Mouse (Mus musculus) limb, embryonic 11.5 days (tissue): ENCODE results near the gene Chd3. TPM values are rescaled to one million over a fixed set of nuclear protein-coding genes. Genes with fewer than 3 reads are reported as not detected.

Experiments
- ATAC-seq: fragments of 200-750 bp; cut with Nextera tagmentation; 2 replicates; pipeline ENCODE4 v1.8.0; 2017; ENCODE audit warnings: low read depth; ENCODE audit not compliant: insufficient number of reproducible peaks, low FRiP score, low TSS enrichment
- DNase-seq: peaks from one replicate; pipeline ENCODE4 v3.0.0-alpha.2; 2015; ENCODE audit warnings: low spot score
- H3K27ac ChIP-seq: fragments of 300-500 bp; sonication (generic); replicated peaks from 2 replicates; pipeline ENCODE4 v1.5.1; 2014; ENCODE audit warnings: low read depth, mild to moderate bottlenecking, low read length
- H3K27me3 ChIP-seq: fragments of 300-500 bp; sonication (generic); 2 replicates; pipeline ENCODE4 v1.6.1; 2014; ENCODE audit warnings: mild to moderate bottlenecking, low read length, mixed read lengths; ENCODE audit not compliant: control insufficient read depth, insufficient read depth
- H3K36me3 ChIP-seq: fragments of 300-500 bp; sonication (generic); 2 replicates; pipeline ENCODE4 v1.6.1; 2014; ENCODE audit warnings: mild to moderate bottlenecking, low read length, moderate library complexity, mixed read lengths; ENCODE audit not compliant: control insufficient read depth, insufficient read depth
- H3K4me1 ChIP-seq: fragments of 300-500 bp; sonication (generic); 2 replicates; pipeline ENCODE4 v1.6.1; 2014; ENCODE audit warnings: low read length, mixed read lengths; ENCODE audit not compliant: control insufficient read depth, insufficient read depth
- H3K4me2 ChIP-seq: fragments of 300-500 bp; sonication (generic); 2 replicates; pipeline ENCODE4 v1.6.1; 2014; ENCODE audit warnings: low read depth, mild to moderate bottlenecking, moderate library complexity; ENCODE audit not compliant: severe bottlenecking
- H3K4me3 ChIP-seq: fragments of 300-500 bp; sonication (generic); 2 replicates; pipeline ENCODE4 v1.5.1; 2014; ENCODE audit warnings: low read depth, low read length
- H3K9ac ChIP-seq: fragments of 300-500 bp; sonication (generic); 2 replicates; pipeline ENCODE4 v1.6.1; 2014; ENCODE audit warnings: mild to moderate bottlenecking, low read length
- H3K9me3 ChIP-seq: fragments of 300-500 bp; sonication (generic); 2 replicates; pipeline ENCODE4 v1.6.1; 2016; ENCODE audit warnings: low read length; ENCODE audit not compliant: control insufficient read depth
- WGBS: fragments of 180-500 bp; shearing (Covaris S2); extraction: QIAGEN DNeasy Blood & Tissue Kit; methylation state at CpG from one replicate; pipeline ENCODE4 v1.1.7; 2014; 5-methylcytosine and 5-hydroxymethylcytosine counted together
- polyA plus RNA-seq: library from polyadenylated mRNA; unstranded; fragments of >200 nt; fragmentation: Nextera tagmentation; extraction: Ambion mirVana; gene quantifications from 2 replicates; pipeline ENCODE4 v1.2.1, GENCODE M21; 2014

Chd3 gene
- 58.6 and 68.0 TPM in 2 replicates for polyA plus RNA-seq

DNA sequence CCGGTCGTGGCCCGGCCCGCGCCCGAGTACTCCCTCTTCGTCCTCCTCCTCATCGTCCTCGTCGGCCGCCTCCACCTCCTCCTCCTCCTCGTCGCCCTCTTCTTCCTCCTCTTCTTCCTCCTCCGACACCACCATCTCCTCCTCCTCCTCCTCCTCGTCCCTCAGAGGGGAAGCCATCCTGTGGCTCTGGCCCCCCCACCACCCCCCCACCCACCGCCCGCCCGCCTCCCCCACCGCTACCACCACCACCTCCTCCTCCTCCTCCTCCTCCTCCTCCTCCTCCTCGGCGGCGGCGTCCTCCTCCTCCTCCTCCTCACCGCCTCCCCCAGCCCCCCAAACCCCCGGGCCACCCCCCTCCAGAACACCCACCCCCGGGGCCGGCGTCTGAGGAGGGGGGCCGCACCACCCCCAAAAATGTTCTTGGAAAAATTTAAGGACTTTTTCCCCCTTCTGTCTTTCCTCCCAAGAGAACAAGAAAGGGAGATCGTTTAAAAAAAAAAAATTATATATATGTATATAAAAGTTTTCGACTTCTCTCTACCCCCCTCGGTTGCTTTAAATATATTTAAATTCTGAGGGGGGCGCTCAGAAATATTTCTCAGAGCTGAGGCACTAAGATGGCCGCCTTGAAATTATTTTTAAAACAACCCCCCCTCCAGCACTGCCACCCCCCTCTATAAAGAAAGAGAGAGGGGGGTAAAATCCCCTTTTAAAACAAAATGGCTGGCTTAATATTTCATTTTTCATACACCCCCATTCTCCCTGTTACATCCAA lies at the start of gene Chd3:
Gene Chd3 (minus strand): TSS at position 192 of the 775 bp plus-strand sequence.
- Histone ChIP-seq H3K27ac (peak within 1 kb of the TSS; percentile 99), H3K9me3 (no peaks in the 10 kb centered on the region), H3K4me1 (peaks cover 27% of the 10 kb centered on the region), H3K36me3 (peaks cover 2% of the 10 kb centered on the region; the same call in 1 of the 2 replicates), H3K9ac (peak within 1 kb of the TSS; percentile 99), H3K4me2 (peak within 1 kb of the TSS; percentile 94), H3K4me3 (peak within 1 kb of the TSS; percentile 87), H3K27me3 (no peaks in the 10 kb centered on the region)
- WGBS = 5% methylated on average over 21 of the region's 34 CpGs
- ATAC-seq (no peak), DNase-seq (peak; percentile 55)

- Histone ChIP-seq H3K36me3 (no peaks in the 10 kb centered on the region), H3K9ac (peak overlapping the region; percentile 63), H3K27me3 (peaks cover 12% of the 10 kb centered on the region; the same call in 1 of the 2 replicates), H3K4me3 (peak overlapping the region; percentile 70), H3K9me3 (no peaks in the 10 kb centered on the region), H3K4me2 (peak overlapping the region; percentile 84), H3K27ac (peak overlapping the region; percentile 97), H3K4me1 (peaks cover 44% of the 10 kb centered on the region)
- ATAC-seq = peak; percentile 28; the same call in 1 of the 2 replicates
- peak; percentile 94 for DNase-seq
- WGBS = under 1% methylated on average over 39 of the region's 39 CpGs
Measured at GRCm38 (mm10) chr11:69417449-69418384, 48.5 kb upstream of the Chd3 start.

DNA sequence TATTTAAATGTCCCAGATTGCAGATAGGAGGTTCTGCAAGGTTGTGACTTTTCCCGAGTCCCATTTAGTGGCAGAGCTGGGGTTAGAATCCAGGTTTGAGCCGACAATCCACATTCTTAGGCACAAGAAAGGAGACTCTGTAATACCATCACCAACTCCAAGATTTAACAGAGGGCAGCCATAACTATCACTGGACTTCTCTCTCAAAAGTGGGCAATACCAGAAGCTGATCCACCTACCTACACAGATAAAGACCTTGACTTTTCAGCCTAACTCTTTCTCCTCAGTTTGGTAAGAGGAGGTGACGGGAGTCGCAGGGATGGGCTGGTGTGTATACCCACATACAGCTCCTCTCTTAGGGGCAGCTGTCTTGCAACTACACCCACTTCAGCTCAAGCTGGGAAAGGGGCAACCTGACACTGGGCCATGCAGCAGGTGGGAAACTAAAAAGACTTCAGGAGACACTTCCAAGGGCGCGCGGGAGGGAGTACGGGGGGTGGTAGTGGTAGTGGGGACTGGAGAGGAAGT lies 47.8 kb upstream of the Chd3 start:
- WGBS = 5% methylated on average over 8 of the region's 8 CpGs
- ATAC-seq (no peak), DNase-seq (no peak)
- H3K9me3 ChIP-seq = no peaks in the 10 kb centered on the region
- H3K4me3 ChIP-seq = peak overlapping the region; percentile 70
- H3K27me3 ChIP-seq = peaks cover 5% of the 10 kb centered on the region; the same call in 1 of the 2 replicates
- peak overlapping the region; percentile 84 for H3K4me2 ChIP-seq
- peak overlapping the region; percentile 97 for H3K27ac ChIP-seq
- peaks cover 50% of the 10 kb centered on the region for H3K4me1 ChIP-seq
- no peaks in the 10 kb centered on the region for H3K36me3 ChIP-seq
- peak overlapping the region; percentile 43 for H3K9ac ChIP-seq

- DNase-seq (no peak), ATAC-seq (no peak)
- peaks cover 50% of the 10 kb centered on the region for H3K4me1 ChIP-seq
- H3K9ac ChIP-seq = no peak overlapping the region
- 0% methylated on average over 4 of the region's 4 CpGs for WGBS
- peak overlapping the region; percentile 97 for H3K27ac ChIP-seq
- peak overlapping the region; percentile 84 for H3K4me2 ChIP-seq
- H3K27me3 ChIP-seq = peaks cover 3% of the 10 kb centered on the region; the same call in 1 of the 2 replicates
- no peaks in the 10 kb centered on the region for H3K9me3 ChIP-seq
- H3K4me3 ChIP-seq = peak overlapping the region; percentile 70
- H3K36me3 ChIP-seq = no peaks in the 10 kb centered on the region
Measured at GRCm38 (mm10) chr11:69416509-69416908, 47.3 kb upstream of the Chd3 start.

- Histone ChIP-seq H3K4me2 (peak overlapping the region; percentile 98), H3K27me3 (no peaks in the 10 kb centered on the region), H3K9ac (peak overlapping the region; percentile 98), H3K27ac (peak overlapping the region; percentile 97), H3K4me3 (peak overlapping the region; percentile 70), H3K9me3 (no peaks in the 10 kb centered on the region), H3K4me1 (peaks cover 45% of the 10 kb centered on the region), H3K36me3 (no peaks in the 10 kb centered on the region)
- DNase-seq = peak; percentile 83
- 0% methylated on average over 13 of the region's 25 CpGs for WGBS
- ATAC-seq = 0 out of 2 replicates have a peak, but pooled peaks have one; percentile 4
Measured at GRCm38 (mm10) chr11:69415668-69416451, 46.7 kb upstream of the Chd3 start.

DNA sequence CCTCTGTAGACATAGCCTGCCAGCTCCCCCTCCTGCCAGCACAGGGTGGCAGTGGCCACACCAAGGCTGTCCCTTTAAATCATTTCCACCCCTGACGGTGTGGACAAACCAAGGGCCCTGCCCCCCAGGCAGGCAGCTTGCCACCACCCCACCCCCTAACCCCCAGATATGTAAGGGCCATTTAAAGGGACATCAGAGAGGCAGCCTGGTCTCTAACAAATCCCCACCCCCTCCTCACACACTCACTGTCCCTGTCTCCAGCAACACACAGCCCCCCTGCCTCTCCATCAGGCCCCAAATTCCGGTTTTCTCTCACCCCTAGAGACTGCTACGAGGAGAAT lies 46.1 kb upstream of the Chd3 start:
- 0% methylated on average over 3 of the region's 3 CpGs for WGBS
- Histone ChIP-seq H3K9ac (peak overlapping the region; percentile 98), H3K4me1 (peaks cover 39% of the 10 kb centered on the region), H3K27me3 (no peaks in the 10 kb centered on the region), H3K4me2 (peak overlapping the region; percentile 98), H3K4me3 (peak overlapping the region; percentile 70), H3K27ac (peak overlapping the region; percentile 97), H3K9me3 (no peaks in the 10 kb centered on the region), H3K36me3 (no peaks in the 10 kb centered on the region)
- ATAC-seq (no peak), DNase-seq (peak; percentile 70)

DNA sequence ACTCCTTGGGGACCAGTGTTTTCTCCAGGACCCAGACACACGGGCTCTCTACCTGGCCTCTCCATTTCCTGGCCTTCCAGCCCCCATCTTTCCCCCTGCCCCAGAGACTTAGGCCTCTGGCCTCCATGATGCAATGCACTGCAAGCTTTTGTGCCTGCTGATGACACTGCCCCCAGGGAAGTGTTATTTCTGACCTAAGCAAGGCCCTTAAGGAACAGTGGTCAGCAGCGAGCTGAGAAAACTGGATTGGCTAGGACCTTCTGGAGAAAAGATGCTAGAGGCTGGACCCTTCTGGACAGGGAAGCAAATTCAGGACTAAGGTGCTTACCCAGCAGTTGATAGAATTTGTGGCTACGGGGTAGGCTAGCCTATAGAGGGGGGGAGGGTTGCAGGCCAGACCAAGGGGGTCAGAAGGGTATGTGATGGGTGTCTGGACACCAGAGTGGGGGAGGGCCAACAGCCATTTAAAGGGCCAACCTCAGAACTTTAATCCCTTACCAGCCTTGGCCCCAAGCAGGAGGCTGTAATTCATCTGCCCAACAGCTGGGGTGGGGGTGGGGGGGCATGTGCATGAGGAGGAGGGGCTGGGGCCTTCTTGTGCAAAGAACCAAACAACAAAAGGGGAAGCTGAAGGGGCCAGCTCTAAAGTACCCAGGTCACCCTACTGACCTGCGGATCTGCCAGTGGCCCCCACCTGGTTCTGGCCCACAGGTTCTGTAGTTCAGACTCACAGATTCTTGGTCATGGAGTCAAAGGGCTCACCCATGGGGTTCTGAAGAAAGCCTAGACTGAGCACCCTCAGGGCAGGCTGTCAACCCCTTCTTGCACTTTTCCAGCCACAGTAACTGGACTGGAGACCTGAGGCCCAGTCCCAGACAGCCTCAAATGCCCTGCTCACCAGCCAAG lies 45.5 kb upstream of the Chd3 start:
- Histone ChIP-seq H3K9me3 (no peaks in the 10 kb centered on the region), H3K4me1 (peaks cover 37% of the 10 kb centered on the region), H3K4me2 (peak overlapping the region; percentile 98), H3K27ac (peak overlapping the region; percentile 97), H3K36me3 (no peaks in the 10 kb centered on the region), H3K27me3 (no peaks in the 10 kb centered on the region), H3K4me3 (peak overlapping the region; percentile 70), H3K9ac (peak overlapping the region; percentile 98)
- DNase-seq = no peak
- 6% methylated on average over 4 of the region's 4 CpGs for WGBS
- no peak for ATAC-seq
